Mouse (Mus musculus) spleen, adult 2 months (tissue): ENCODE measurements around the gene Atf6b. TPM values are rescaled to one million over a fixed set of nuclear protein-coding genes. Genes with fewer than 3 reads are reported as not detected.
A peak's percentile ranks its signal among the peaks of the same experiment; 100 is the strongest.

Experiments
- DNase-seq, 2 experiments: peaks; one replicate each; pipeline versions ENCODE4 v3.0.0 to v3.0.0-alpha.2; 2012 to 2021; ENCODE audit warnings: low spot score in 2 of 2, low read depth in 1 of 2
- H3K27ac ChIP-seq: fragments of 200-500 bp; 2 replicates; pipeline ENCODE4 v1.5.1; 2012; ENCODE audit warnings: low read length, inconsistent platforms; ENCODE audit not compliant: insufficient read depth
- H3K27me3 ChIP-seq: fragments of 200-500 bp; 2 replicates; pipeline ENCODE4 v1.6.1; 2012; ENCODE audit warnings: mild to moderate bottlenecking, moderate library complexity, low read length, inconsistent platforms; ENCODE audit not compliant: control insufficient read depth, insufficient read depth
- H3K36me3 ChIP-seq: fragments of 200-500 bp; 2 replicates; pipeline ENCODE4 v1.6.1; 2012; ENCODE audit warnings: mild to moderate bottlenecking, low read length, inconsistent platforms; ENCODE audit not compliant: control insufficient read depth, insufficient read depth
- H3K4me1 ChIP-seq: fragments of 200-500 bp; 2 replicates; pipeline ENCODE4 v1.6.1; 2011; ENCODE audit warnings: inconsistent platforms; ENCODE audit not compliant: control insufficient read depth, insufficient read depth, insufficient read length
- H3K4me3 ChIP-seq: fragments of 200-500 bp; 2 replicates; pipeline ENCODE4 v1.5.1; 2011; ENCODE audit warnings: mild to moderate bottlenecking, inconsistent platforms; ENCODE audit not compliant: insufficient read depth, insufficient read length; ENCODE audit errors: extremely low read depth
- CTCF ChIP-seq: fragments of 200-500 bp; IDR thresholded peaks from 2 replicates; pipeline ENCODE4 v1.5.1; 2011; ENCODE audit warnings: mild to moderate bottlenecking, inconsistent platforms; ENCODE audit not compliant: insufficient read depth, insufficient read length, insufficient replicate concordance; ENCODE audit errors: extremely low read depth
- POLR2A ChIP-seq: fragments of 200-500 bp; IDR thresholded peaks from 2 replicates; pipeline ENCODE4 v1.6.1; 2011; ENCODE audit warnings: low read depth, low read length, inconsistent platforms
- WGBS: fragments of 180-500 bp; shearing (Covaris S2); methylation state at CpG from one replicate; pipeline ENCODE4 v1.1.7; 2018; 5-methylcytosine and 5-hydroxymethylcytosine counted together
- polyA plus RNA-seq: library from polyadenylated mRNA; depleted of rRNA; stranded (reverse); fragments of >200 nt; gene quantifications from 2 replicates; pipeline ENCODE4 v1.2.3, GENCODE M21; 2012

Atf6b gene
- polyA plus RNA-seq, 1 experiment, result 76.4 TPM

DNA sequence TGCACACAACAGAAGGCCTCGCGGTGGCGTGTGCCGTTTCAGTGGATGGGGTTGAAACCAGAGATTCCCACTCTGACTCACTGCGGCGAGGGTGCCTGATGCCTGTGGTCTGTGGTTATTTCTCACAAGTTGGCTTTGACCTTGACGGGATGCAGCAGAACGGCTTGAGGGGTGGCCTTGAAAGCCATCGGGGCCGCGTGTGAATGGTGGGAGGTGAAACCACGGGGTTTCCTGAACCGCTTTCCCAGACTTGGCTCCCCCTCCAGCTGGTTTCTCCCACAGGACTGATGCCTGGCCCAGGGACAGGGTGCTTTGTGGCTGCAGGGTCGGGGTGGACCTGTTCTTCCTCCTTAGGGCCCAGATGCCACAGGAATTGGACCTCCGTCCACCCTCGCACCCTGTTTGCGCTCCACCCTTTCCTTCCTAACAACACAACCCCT, 34.2 kb downstream of the Atf6b start:
- TF ChIP-seq POLR2A, result no peak
- TF ChIP-seq CTCF, result no peak
- H3K4me1 ChIP-seq, result peaks cover 4% of the 10 kb centered on the region; the same call in 1 of the 2 replicates
- no peaks in the 10 kb centered on the region; the same call in 1 of the 2 replicates for H3K27me3 ChIP-seq
- no peak for DNase-seq
- H3K36me3 ChIP-seq, result no peaks in the 10 kb centered on the region
- 3% methylated on average over 17 of the region's 17 CpGs for WGBS
- no peak overlapping the region for H3K4me3 ChIP-seq
- no peak overlapping the region for H3K27ac ChIP-seq

GRCm38 (mm10) chr17:34681881-34682536, 35.1 kb downstream of the Atf6b start:
- no peaks in the 10 kb centered on the region for H3K36me3 ChIP-seq
- 0 out of 2 replicates have a peak overlapping the region, but pooled peaks have one; percentile 28 for H3K27ac ChIP-seq
- no peaks in the 10 kb centered on the region; the same call in 1 of the 2 replicates for H3K27me3 ChIP-seq
- 79% methylated on average over 11 of the region's 11 CpGs for WGBS
- no peak for DNase-seq
- no peak for TF ChIP-seq POLR2A
- no peak for TF ChIP-seq CTCF
- no peak overlapping the region for H3K4me3 ChIP-seq
- H3K4me1 ChIP-seq, result peaks cover 4% of the 10 kb centered on the region; the same call in 1 of the 2 replicates

GRCm38 (mm10) chr17:34683179-34683578, 36.2 kb downstream of the Atf6b start:
- no peak for TF ChIP-seq CTCF
- TF ChIP-seq POLR2A, result no peak
- no peaks in the 10 kb centered on the region for H3K36me3 ChIP-seq
- no peak for DNase-seq
- WGBS, result 75% methylated on average over 8 of the region's 8 CpGs
- H3K27ac ChIP-seq, result no peak overlapping the region
- peaks cover 4% of the 10 kb centered on the region; the same call in 1 of the 2 replicates for H3K4me1 ChIP-seq
- H3K27me3 ChIP-seq, result no peaks in the 10 kb centered on the region; the same call in 1 of the 2 replicates
- no peak overlapping the region for H3K4me3 ChIP-seq

- WGBS, result 46% methylated on average over 10 of the region's 10 CpGs
- peaks cover 4% of the 10 kb centered on the region; the same call in 1 of the 2 replicates for H3K4me1 ChIP-seq
Observed at GRCm38 (mm10) chr17:34683686-34684220, 36.8 kb downstream of the Atf6b start.

DNA sequence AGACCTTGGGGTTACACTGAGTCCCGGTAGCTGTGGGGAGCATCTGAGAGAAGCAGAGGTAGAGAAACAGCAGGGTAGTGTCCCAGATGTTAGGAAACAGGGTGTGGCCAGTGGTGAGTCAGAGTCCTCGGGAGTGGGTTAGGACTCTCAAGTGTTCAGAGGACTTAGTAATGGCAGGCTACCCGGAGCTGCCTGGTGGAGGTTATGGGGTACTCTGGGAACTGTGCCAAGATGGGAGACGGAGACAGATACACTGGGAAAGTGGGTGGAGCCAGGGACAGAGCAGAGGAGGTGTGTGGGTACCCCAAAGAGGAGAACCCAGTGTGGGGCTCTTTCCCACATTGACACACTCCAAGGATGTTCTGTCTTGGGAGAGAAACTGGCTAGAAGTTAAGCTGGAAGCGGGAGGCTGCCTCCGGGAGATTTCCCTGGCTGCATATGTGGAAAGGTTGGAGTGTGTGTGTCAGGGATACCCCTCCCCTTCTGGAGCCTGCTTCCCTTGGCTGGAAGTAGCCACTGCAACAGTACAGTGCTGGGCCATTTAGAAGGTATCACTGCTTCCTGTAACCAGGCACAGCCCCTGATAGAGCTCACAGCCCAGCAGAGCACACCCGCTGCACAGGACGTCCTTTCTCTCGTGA, 37.4 kb downstream of the Atf6b start:
- no peak for DNase-seq
- WGBS, result 69% methylated on average over 9 of the region's 9 CpGs
- no peak overlapping the region for H3K4me3 ChIP-seq
- H3K27me3 ChIP-seq, result no peaks in the 10 kb centered on the region; the same call in 1 of the 2 replicates
- TF ChIP-seq CTCF (no peak), POLR2A (no peak)
- peaks cover 4% of the 10 kb centered on the region; the same call in 1 of the 2 replicates for H3K4me1 ChIP-seq
- no peaks in the 10 kb centered on the region for H3K36me3 ChIP-seq
- H3K27ac ChIP-seq, result 0 out of 2 replicates have a peak overlapping the region, but pooled peaks have one; percentile 15

More at GRCm38 (mm10) chr17:34683686-34684220, 36.8 kb downstream of the Atf6b start:
- DNase-seq, result no peak
- Histone ChIP-seq H3K4me3 (no peak overlapping the region), H3K27me3 (no peaks in the 10 kb centered on the region; the same call in 1 of the 2 replicates), H3K27ac (0 out of 2 replicates have a peak overlapping the region, but pooled peaks have one; percentile 15), H3K36me3 (no peaks in the 10 kb centered on the region)
- TF ChIP-seq POLR2A, result no peak
- no peak for TF ChIP-seq CTCF

DNA sequence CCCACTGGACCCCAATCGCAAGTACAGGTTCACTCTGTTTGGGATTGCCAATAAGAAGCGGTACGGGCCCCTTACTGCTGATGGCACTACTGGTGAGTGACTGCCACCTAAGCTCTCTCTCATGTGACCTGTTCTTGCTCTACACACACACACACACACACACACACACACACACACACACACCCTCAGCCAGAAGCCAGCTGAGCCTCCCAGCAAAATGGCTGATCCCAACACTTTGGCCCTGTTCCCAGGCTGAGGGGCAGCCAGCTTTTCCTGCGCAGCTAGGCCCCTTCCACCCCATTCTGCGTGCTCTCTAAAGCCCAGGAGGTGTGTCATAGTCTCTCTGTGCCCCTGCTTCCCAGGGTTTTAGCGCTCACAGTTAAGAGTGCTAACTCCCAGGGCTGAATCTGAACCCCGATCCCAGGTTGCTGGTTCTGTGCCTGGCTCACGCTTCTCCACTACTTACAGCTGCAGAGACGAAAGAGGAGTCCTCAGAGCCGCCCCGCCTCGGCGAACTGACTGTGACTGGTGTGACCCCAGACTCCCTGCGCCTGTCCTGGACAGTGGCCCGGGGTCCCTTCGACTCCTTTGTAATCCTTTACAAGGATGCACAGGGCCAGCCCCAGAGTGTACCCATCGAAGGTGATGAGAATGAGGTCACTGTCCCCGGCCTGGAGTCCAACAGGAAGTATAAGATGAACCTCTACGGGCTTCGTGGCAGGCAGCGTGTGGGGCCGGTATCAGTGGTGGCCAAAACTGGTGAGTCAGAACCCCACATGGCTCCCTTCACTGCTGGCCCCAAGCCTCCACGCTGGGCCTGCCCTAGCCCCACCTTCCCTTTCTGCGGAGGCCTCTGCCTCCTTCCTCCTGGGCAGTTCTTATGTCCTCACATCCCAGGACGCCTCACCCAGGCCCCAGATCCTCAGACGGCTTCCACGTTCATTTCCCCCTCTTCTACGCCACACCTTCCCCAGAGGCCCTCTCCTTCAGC, 38.5 kb downstream of the Atf6b start:
- no peak for TF ChIP-seq CTCF
- no peak for TF ChIP-seq POLR2A
- no peaks in the 10 kb centered on the region for H3K27me3 ChIP-seq
- no peak overlapping the region for H3K27ac ChIP-seq
- H3K4me3 ChIP-seq, result no peak overlapping the region
- WGBS, result 62% methylated on average over 28 of the region's 28 CpGs
- H3K4me1 ChIP-seq, result peaks cover 4% of the 10 kb centered on the region; the same call in 1 of the 2 replicates
- no peak for DNase-seq
- H3K36me3 ChIP-seq, result no peaks in the 10 kb centered on the region
